Mouse (Mus musculus): ENCODE data around the gene Nop2.

The Nop2 gene

DNA sequence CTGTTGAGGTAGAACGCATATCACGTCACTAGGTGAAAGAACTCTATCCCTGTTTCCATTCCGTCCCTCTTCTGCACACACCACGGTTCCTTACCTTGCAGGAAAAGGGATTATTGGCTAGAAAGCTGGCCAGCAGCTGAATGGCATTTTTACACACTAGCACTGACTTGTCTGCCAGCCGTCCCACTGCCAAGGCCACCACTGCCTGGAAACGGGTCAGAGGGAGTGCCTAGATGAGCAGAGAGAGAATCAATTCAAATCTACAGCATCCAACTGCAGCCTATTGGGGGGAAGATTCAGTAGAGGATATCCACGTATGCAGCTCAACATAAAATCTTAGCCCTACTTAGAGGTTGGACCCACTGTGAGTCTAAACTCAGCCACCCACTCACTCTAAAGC is 47.9 kb downstream of the Nop2 start:
- no peak for DNase-seq

GRCm38 (mm10) chr6:125182133-125182532 is 50.4 kb downstream of the Nop2 start:
- DNase-seq: no peak

DNA sequence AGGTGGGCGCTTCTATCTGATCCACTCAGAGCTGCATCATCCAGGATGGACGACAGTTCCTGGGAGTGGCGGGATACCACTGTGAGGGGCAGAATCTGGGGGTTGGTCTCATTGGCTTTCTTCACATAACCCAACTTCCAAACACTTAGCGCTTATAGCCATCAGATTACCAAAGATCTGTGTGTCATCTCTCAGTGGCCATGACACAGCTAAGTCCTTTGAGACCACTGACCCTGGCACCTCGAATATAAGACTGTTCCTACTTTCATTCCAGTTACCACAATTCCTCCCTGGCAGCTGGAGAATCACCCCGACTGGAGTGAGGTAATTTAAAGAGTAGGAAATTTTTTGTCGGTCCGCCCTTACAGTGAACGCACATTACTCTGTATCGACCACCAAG is 54.5 kb downstream of the Nop2 start:
- no peak for DNase-seq

DNA sequence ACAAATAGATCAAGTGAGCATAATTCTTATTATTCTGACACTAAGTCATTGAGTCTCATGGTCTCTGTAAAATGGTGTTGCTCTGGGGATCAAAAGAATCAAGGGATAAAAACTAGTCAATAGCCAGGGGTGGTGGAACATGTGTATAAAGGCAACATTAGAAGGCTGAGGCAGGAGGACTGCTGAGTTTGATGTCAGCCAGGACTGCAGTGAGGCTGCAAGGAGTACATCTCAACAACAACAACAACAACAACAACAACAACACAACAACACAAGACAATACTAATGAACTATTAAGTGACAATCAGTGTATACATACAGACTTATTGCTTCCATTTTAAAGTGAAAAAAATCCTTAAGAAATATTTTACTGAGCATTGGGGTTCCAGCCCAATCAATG is 59.1 kb downstream of the Nop2 start:
- no peak for DNase-seq

DNA sequence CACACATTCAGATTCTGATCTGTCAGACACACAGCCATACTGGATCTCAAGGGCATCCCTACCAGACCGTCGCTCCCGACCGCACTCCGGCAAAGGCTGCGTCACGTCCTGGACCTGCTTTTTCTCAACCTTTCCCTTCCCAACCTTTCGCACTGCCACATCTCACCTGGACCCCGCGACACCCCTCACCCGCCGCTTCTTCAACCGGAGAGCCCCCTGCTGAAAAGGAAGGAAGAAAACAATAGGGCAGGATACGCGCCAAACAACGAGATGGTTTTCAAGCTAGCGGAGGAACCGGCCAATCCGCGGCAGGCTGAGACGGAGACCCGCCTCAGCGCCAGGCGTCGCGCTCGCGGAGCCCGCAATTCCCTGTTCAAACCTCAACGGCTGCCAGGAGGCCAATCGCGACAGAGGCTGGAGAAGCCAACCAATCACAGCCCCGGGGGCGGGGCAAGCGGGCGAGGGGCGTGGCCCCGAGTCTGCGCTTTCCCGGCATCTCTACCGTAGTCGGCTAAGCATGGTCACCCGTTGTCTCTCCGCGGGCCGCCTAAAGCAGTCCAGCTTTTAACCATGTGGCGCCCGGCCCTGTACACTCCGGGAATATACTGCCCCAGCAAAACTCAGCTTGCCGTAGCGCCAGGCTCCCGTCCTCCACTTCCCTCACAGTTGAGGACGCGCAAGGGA is 59.8 kb downstream of the Nop2 start, which contains the start of the genes Ncapd2 and Mrpl51:
TSS of gene Ncapd2 (minus strand) at position 370 of the 684 bp plus-strand sequence.
TSS of gene Mrpl51 (plus strand) at position 470 of the 684 bp plus-strand sequence.
- DNase-seq: peak; percentile 99

DNA sequence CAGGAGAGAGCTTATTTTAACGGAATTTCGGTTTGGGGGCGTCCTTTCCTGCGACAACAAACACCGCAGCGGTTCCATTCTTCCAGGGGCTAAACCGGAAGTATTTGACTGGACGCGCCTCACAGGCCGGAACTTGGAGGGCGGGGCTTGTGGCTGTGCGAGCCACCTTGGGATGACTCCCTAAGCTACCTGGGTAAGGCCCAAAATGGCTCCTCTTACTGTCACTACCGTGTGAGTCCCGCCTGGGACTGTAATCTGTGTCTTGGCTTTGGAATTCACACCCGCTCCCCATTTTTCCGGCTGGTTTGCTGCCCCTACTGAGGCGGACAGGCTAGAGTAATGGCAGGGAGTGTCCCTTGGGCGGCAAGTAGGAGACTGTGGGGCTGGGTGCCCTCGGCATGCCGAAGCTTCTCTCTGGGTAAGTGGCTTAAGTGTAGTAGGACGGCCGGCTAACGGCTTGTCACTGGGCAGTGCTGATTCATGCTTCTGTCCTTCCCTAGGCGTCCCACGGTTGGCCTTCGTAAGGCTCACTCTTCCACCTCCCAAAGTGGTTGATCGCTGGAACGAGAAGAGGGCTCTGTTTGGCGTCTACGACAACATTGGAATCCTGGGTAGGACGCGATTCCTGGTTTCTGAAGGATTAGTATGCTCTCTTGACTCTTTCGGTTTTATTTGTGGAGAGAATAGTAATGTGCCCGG is 60.5 kb downstream of the Nop2 start:
- DNase-seq: peak; percentile 93

- DNase-seq: no peak
These were observed 61.1 kb downstream of the Nop2 start for GRCm38 (mm10) chr6:125192841-125193240.

GRCm38 (mm10) chr6:125193390-125193789 is 61.7 kb downstream of the Nop2 start:
- no peak for DNase-seq

Data from thymus, postnatal 4 days (tissue).